Mouse (Mus musculus) adrenal gland, adult 8-10 months (tissue): ENCODE results near the gene Grxcr1. TPM values are rescaled to one million over a fixed set of nuclear protein-coding genes. Genes with fewer than 3 reads are reported as not detected.
A peak's percentile ranks its signal among the peaks of the same experiment; 100 is the strongest.

ENCODE experiments used
- DNase-seq: peaks from one replicate; pipeline ENCODE4 v3.0.0; 2022
- total RNA-seq, 4 experiments: library from RNA; stranded (reverse); gene quantifications; 2 replicates each; pipeline ENCODE4 v1.2.4; 2022

Gene Grxcr1
- total RNA-seq = not detected

DNA sequence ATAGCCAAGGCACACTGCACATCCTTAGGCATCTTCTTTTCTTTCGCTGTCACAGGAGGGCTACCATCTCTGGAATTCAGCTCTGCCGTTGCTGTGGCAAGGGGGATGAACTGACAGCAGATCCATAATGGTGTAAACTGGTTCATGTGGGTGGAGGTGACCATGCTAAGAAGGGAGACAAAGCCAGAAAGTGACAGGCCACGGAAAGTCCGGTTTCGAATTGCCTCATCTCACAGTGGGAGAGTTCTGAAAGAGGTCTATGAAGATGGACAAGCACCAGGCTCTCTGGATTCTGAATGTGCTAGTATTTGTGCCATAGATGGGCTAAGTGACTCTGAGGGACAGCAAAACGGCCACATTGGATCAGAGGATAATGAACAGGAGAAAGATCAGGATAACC, at the start of gene Grxcr1:
Grxcr1 (plus strand) TSS at position 92 of the 400 bp plus-strand sequence.
- no peak for DNase-seq

DNA sequence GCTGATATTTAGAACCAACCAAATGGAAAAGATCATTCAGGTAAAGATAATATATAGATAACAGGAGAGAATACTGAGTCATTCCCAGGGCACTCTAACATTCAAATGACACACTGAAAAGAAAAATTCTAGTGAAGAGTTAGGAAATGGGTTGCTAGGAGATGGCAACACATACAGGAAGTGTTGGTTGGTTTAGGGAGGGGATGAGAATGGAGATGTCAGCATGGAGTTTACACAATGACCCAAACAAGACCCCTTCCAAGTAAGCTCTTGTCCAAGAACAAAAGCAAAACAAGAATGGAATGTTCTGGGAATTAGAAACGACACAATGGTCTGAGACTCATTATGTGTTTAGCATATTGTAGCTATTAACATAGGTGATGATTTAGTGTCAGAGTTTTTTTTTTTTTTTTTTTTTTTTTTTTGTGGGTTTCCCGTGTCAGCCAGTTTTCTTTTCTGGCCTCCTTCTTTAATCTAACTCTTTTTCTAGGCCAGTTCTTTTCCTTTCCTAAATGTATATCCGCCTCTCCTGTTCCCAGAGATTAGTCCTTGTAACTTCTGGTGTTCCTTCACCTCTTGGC, 49.6 kb upstream of the Grxcr1 start:
- no peak for DNase-seq

DNA sequence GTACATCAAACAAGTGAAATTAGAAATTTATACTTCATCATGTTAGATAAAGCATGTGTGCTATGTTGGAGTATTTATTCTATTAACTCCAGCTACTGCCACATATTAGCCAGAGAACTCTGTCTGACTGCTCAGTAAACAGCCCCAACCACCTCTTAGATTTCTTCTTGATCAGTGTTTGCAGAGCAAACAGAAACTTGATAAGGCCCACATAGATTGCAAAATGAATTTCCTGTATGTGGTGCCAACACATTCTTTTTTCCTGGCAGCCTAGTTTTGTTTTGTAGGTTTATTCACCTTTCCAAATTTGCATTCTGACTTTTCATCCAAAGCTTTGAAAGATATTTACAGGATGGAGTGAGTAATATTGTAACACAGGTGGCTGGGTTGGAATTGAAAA, 41.2 kb upstream of the Grxcr1 start:
- DNase-seq = no peak

DNA sequence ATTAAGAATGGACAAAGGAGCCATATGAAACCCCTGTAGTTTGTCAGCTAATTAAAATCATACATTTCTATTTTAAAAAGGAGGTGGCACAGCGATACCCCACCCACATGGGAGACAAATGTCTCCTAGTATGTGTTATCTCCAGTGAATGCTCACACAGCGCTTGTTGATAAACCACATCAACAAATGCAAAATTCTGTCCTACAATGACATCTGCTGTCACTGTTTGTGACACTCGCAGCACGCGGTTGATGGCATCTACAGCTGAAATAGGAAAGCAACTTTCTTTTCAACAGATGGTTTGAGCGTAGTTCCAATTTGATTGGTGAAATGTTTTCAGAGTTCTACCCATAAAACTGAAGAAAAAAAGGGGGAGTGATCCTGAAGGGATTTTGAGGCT, 29.0 kb upstream of the Grxcr1 start:
- DNase-seq = no peak

DNA sequence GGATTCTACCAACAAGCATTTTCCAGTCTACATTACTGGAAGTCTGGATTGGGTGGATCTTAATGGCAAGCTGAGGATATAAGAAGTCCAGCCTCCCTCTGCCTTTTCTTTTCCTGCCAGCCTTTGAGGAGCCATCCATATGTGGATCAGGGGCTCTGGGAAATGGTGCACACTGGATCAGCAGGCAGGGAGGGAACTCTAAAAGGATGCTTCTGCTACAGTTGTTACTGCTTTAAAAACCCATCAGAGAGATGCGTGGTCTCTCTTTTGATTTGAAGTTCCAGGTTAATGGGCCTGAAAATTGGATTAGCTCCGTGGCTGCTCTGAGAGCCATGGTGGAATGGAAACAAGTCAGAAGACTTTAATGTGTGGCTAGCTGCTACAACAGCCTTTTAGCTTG, 27.7 kb upstream of the Grxcr1 start:
- DNase-seq = no peak

DNA sequence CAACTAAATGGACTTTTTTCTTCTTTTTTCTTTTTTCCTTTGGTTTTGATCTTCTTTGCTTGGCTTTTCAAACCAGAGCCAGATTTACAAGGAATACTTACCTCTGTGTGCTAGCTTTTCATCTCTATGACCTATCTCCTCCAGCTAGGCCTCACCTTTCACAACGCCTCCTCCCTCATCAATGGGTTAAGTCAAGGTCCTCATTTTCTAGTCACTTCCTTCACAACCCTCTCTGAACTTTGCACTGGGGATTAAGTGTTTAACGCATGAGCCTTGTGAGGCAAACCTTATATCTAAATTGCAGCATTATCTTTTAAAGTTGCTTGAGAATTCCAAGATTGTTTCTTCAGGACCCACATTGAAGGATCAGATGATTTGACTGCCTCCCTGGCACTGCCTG, 27.2 kb upstream of the Grxcr1 start:
- no peak for DNase-seq

DNA sequence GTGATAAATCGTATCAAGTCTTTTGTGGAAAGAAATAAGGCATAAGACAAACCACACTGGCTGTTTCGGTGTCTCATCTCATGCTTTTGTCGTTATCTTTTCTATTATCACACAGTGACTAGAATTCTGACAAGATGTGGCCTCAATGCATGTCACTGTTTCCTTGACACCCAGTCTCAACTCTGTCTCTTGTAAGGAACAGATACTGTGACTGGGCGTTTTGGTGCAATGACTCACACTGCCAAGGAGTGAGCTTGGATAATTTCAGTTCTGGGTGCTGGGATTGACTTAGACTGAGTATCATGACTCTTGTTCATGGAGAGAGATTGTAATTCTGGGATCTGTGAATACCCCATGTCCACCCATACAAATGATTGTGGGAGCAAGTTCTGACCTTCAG, 24.6 kb upstream of the Grxcr1 start:
- DNase-seq = no peak

DNA sequence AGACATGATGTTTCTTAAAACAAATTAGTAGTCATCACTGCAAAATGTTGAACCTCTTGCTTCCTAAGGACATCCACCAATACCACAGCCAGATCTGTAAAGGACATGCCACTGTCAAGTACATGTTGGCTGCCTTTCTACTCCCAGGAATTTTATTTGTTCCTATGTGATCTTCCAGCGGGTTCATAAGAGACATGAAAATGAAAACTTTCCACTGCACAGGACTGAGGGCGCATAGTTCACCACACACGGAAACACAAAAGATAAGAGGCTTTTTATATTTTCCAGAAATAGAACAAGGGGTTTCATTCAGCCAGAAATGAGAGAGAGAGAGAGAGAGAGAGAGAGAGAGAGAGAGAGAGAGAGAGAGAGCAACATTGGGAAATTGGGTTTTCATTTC, 20.1 kb upstream of the Grxcr1 start:
- DNase-seq = no peak

DNA sequence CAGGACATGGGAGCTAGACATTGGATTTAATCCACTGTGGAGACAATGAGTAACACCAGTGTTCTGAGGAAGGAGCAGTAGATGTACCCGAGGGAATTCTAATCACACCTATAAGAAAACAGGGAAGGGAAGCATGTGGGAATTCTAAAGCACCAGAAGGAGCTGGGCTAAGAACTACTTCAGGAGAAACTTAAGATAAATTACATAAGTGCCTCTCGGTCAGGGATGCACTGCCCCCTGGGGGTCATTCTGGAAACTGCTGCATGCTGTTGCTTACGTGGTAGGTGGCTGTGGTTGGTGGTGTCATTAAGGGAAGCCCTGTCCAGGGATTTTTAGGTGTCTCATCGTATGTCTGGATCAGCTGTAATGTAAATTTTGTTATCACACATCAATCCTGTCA, 19.0 kb upstream of the Grxcr1 start:
- peak; percentile 58 for DNase-seq

DNA sequence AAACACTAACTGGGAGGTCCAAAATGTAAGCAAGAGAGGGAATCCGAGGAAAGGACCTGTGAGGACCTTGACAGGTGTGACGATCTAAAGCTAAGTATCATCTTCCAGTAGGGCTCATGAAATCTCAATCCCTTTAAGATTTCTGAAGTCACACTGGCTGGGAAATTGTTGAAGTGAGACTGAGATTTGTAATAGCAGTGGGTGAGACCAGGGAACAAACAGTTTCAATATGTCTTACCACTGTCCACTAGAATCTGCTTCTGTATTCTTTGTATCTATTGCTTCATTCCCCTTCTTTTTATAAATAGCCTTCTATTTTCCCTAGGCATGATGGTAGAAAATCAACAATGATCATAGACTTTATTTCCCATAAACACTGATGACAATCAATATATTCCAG, 10.8 kb upstream of the Grxcr1 start:
- DNase-seq = no peak

DNA sequence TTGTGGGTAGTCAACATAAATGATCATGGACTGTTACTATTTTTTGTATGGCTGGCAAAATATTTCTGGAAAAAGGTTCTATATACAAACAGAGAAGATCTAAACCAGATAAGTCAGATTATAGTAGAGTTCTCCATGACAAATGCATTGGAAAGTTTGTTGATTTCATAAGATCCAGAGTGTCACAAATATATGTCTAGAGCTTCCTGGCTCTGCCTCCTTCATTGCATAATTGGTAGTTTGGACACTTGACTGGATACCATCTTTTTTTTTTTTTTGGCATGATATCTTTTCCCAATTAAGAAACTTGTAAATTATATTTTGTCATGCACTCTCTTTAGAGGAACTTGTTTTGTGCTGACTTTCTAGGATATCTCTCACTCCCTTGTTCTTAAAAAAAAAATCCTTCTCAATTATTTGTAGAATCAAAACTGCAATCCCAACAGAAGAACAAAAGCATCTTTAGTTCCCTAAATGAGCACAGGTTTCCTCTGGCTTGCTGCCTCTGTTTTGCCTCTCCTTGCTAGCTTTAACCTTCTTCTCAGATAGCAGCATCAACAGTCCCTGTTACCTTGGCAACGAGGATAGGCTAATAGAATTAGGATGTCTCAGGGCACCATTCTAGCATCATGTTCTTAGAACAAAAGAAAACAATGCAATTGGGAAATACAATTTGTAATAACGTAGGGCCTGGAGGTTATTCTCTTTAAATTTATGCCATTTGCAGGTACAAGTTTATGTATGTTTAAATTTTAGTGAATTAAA, 4.8 kb upstream of the Grxcr1 start:
- DNase-seq = no peak

DNA sequence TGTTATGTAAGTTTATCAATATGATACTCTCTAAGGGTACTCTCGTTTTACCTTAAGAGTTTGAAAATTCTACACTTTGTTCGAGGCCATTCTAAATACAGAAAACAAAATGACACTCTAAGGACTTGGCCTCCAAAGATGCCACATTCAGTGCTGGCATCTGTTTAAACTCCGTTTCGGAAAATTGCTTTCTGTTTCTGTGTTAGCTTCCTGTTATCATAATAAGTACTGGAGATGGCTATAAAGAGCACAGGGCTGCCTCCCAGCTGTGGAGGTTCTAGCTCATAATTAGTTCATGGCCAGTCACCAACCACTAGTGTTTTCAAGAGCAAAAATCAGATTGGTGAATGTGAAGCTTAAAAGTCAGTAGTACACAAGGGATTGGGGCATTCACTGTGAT, 4.2 kb upstream of the Grxcr1 start:
- no peak for DNase-seq

DNA sequence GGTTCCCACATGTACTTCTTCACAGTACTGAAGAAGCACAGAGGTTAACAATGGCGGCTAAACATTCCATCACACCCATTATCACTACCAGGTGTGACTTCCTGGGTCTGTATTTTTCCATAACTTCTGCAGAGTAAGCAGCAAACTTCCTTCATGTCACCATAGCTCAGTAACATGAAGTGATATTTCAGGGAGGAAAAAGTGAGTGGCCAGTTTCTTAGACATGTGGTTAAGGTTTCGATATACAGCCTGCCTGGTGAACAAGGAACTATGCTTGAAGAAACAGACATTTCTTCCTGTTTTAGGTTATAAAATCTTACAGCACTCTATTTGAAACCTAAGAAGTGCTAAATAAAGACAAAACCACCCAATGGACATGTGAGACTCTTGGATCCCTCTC, 1.7 kb downstream of the Grxcr1 start:
- no peak for DNase-seq

DNA sequence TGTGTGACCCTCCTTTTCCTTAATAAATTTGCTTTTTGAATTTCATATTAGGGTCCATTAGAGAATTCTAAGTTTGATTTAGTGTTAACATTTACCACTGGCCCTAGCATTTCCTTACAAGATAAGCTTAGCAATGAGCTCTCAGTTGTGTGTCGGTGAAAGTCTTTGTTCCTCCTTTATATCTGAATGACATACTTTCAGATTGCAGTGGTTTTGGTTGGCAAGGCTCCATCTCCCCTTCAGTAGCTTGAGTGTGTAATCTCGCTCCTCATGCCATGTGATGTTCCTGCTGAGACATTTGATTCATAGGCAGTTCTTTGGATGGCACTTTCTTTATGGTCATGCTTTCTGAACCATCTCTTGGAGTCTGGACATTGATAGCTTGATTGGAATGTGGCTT, 7.4 kb downstream of the Grxcr1 start:
- no peak for DNase-seq

DNA sequence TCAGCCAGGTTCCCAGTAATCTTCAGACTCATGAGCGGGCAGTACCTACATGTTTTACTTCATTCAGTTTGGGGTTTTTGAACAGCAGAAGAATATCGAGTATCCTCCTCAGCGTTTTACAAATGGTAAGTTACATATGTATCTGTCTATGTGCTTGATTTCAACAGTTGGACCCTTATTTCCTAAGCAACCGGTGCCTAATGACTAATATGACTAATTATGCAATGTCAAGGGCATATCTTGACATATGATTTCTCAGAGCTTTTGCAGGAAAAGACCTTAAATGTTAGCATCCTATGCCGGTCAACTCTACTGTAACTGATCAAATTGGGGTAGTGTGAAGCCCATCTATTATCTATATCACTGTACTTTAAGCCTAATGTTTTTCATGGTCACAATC, 11.7 kb downstream of the Grxcr1 start:
- DNase-seq = no peak

DNA sequence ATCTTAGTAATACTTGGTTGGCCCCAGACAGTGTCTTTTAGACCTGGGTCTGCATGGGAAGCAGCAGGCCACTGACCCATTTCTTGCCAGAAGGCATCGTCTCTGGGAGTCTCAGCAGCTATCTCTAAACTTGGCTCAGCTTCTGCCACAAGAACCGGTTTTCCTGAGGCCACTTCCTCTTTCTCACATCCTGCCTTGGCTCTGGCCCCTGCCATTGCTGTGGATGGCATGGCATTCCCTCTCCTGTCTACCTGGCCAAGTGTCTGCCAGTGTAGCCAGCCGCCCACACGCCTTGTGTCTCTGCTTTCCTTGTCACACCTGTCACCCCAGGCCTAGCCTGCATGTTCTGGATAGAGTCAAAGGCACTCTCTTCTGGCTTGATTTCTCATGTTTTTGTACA, 17.1 kb downstream of the Grxcr1 start:
- no peak for DNase-seq

DNA sequence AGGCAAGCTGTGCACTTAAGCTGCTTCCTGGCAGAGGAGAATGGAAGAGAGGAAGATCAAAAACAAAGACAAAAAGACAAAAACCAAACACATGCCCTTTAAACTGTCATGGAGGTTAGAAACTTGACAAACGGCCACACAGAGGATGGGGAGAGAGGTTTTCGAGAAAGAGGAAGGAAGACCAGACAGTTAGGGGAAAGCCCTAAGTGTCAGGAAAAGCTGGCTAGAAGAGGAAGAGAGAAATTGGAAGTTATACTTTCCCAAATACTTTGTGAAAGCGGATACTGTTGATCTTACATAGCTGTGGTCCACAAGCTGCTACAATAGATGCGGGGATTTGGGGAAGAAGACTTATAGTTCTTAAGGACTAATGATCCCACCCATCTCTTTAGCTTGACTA, 17.9 kb downstream of the Grxcr1 start:
- DNase-seq = no peak

DNA sequence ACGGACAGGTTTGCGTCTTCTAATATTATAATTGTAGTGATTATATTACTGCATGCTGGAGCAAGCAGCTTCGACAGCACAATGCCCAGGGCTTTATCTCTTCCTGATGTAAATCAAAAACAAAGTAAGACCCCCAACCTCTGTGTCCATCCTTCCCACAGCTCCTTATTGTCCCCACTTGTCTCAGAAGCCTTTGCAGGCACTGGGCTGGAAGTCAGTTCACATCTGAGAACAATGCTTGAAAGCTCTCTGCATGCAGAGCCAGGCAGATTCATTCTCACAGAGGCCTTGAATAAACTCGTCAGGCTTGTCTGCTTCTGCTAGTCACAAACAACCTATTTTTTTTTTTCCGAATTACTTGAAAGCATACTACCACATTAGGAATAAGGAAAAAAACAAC, 19.5 kb downstream of the Grxcr1 start:
- no peak for DNase-seq

DNA sequence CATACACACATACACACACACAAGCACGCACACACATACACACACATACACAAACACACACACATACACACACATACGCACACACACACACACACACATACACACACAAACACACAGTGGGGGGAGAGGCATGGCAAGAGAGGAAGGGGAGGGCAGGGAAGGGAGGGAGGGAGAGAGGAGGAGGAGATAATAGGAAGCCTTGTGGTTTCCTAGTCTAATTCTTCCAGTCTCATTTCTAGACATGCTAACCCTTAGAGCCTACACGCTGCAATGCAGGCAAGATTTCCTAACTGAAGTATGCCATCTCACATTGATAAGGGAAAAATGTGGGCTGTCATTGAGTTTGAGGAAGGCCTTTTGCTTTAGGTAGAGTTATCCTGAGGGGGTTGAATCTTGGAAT, 25.9 kb downstream of the Grxcr1 start:
- no peak for DNase-seq

DNA sequence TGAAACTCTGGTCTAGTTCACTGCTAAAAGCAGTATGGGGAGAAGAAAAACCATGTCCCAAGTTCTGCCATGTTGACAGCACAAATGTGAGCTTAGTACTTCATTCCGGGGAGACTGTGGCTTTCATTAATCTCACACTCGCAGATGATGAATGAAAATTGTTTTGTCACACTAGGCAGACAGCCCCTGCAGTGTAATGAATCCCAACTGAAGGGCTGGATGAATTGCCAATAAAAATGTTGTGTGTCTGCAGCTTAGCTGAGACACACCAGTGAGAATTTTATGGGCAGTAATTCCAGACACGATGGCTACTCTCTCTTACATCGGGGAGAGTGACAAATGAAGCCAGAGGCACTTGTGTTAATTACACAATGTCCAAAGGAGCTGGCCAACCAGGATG, 37.1 kb downstream of the Grxcr1 start:
- DNase-seq = no peak

DNA sequence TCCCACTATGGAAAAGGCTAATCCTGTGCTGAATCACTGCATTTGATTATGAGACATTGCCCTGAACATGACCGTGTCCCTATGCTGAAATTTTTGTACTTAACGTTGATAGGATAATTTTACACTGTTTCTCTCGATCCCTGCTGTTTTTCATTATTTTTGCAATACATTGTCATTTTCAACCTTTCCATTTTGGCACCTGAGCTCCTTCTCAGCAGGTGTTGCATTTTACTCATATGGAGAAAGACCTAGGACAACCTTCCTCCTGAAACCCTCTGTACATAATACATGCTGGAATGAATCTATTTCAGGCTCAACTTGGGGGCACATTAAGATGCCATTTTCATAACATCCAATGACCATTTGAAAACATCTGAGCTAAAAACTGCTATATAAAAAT, 38.7 kb downstream of the Grxcr1 start:
- no peak for DNase-seq

DNA sequence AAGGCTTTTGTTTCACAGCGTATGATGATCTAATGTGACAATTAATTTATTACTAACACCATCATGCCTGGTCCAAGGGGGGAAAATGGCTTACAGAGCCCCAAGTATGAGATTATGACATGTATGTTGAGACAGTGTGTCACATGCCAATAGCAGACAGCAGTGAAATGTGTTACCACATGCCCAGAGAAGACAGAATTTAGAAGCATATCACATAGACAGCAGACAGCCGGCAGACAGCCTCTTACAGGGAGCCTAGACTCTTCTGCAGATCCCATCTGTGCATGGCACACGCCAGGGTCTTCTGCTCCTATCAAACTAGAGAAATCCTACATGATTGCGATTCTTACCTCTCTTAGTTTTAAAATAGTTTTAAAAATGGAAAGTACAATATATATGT, 40.2 kb downstream of the Grxcr1 start:
- no peak for DNase-seq

DNA sequence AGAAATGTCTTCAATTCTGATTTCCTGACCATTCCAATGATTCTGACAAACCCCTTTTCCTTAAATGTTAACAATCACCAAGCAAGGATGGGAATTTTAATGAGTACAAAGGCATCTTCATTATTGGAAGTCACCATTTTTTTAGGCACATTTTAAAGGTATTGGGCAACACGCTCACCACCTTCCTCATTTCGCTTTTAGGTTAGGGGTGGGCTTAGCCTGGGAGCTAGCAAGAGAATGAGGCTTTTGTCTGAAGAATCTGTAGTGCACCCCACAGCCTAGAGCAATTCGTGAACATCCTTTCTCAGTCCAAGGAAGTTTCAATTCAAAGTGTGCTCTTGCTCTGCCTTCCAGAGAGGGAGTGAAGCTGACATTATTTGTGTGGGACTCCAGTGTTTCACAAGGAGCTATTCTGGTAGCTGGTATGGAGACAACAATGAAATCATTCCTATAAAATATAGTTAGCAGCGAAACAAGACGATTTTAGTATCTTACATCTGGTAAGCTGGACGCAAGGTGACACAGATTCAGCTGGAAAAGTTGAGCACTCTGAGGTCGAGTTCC, 55.0 kb downstream of the Grxcr1 start:
- DNase-seq = no peak

DNA sequence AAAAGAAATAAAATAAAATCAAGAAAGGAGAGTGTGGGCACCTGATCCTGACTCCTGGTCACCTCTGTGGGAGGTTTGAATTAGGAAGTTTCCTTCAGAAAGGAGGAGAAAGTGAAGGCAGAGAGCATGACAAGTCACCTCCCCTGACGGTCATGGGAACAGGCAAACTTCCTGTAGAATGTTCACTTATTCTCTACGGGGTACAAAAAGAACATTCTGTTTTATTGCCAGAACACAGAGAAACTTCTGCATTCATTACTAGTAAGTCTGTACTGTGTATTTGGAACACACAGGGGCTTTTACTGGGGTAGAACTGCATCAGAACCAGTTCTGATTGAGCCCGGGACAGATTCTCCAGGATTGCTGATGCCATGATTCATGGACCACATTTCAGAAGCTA, 55.5 kb downstream of the Grxcr1 start:
- no peak for DNase-seq

DNA sequence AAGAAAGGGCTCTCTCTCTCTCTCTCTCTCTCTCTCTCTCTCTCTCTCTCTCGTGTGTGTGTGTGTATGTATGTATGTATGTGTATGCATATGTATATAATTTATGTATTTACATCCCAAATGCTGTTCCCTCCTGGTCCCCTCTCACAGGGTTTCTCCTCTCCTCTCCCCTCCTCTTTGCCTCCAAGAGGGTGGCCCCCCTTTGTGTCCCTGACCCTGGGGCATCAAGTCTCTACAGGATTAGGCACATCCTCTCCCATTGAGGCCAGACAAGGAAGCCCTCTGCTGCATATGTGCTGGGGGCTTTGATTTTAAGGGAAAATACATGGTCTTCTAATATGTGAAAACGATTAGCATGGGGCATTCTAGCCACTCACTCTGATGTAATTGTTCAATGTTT, 61.5 kb downstream of the Grxcr1 start:
- no peak for DNase-seq
